Mouse (Mus musculus): ENCODE measurements at regions not wholly inside any gene's neighbourhood (a gene's known extent, or its start where the extent isn't known, plus 50 kb on each side); places are given as distances from the start of the nearest gene placed in this dataset.

DNA sequence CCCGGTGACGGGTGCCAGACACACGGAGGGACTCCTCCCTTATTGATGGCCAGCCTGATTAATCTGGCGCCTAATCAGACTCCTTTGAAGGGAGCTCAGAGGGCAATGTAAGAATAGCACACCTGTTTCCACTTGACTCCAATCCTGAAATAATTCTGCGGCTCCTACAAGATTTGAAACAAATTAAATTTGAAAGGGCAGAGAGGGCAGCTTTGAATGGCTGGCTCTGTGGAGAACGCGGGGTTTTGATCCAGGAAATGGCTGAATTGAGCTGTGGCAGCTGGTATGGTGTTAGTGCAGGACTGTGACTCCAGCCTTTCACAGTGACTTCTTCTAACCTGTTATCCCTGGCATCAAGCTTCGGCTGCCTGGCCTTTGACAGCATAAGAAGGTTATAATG is 232.0 kb upstream of the Mpped2 start:
- Histone ChIP-seq H3K4me3 (ENCODE audit: low read depth, low read length) (no peak overlapping the region), H3K27ac (ENCODE audit: insufficient read depth, low read length) (no peak overlapping the region), H3K9ac (ENCODE audit: low read depth, poor library complexity, severe bottlenecking) (no peak overlapping the region), H3K4me1 (ENCODE audit: control insufficient read depth, insufficient read depth, low read length) (peaks cover 2% of the 10 kb centered on the region), H3K27me3 (ENCODE audit: control insufficient read depth, insufficient read depth, low read length, poor library complexity, severe bottlenecking) (no peaks in the 10 kb centered on the region; the same call in 1 of the 2 replicates), H3K36me3 (ENCODE audit: control insufficient read depth, insufficient read depth, low read length, poor library complexity, severe bottlenecking) (no peaks in the 10 kb centered on the region), H3K9me3 (replicated peaks; ENCODE audit: control insufficient read depth, insufficient read depth, low read length, poor library complexity, severe bottlenecking) (no peaks in the 10 kb centered on the region)
- TF ChIP-seq POLR2A (IDR thresholded peaks at IDR 0.05; ENCODE audit: insufficient read depth, low read length) = no peak
- TF ChIP-seq EP300 (IDR thresholded peaks at IDR 0.05; ENCODE audit: insufficient read depth, low read depth, low read length) = no peak
- no peak for TF ChIP-seq CTCF (IDR thresholded peaks at IDR 0.05; ENCODE audit: low read depth, low read length)

DNA sequence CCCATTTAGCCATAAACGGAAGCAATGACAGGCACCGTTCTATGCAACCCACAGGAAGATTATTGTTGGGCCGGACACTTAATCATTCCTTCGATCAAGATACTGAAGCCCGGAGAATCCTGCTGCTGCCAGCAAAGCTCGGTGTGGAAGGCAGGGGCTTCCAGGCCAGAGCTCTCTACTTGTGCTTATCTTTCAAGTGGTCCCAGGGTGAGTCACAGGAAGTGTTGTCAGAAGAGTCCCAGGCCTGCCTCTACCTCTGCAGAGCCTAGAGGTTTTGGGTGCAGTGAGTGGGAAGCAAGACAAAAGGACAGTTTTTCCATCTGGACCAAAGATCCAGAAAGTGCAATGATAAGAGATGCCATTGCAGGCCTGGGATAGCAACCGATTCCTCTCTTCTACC is 231.6 kb upstream of the Mpped2 start:
- Histone ChIP-seq H3K9ac (ENCODE audit: low read depth, poor library complexity, severe bottlenecking) (no peak overlapping the region), H3K4me1 (ENCODE audit: control insufficient read depth, insufficient read depth, low read length) (peaks cover 2% of the 10 kb centered on the region), H3K36me3 (ENCODE audit: control insufficient read depth, insufficient read depth, low read length, poor library complexity, severe bottlenecking) (no peaks in the 10 kb centered on the region), H3K9me3 (replicated peaks; ENCODE audit: control insufficient read depth, insufficient read depth, low read length, poor library complexity, severe bottlenecking) (no peaks in the 10 kb centered on the region), H3K27me3 (ENCODE audit: control insufficient read depth, insufficient read depth, low read length, poor library complexity, severe bottlenecking) (no peaks in the 10 kb centered on the region; the same call in 1 of the 2 replicates), H3K4me3 (ENCODE audit: low read depth, low read length) (no peak overlapping the region), H3K27ac (ENCODE audit: insufficient read depth, low read length) (no peak overlapping the region)
- TF ChIP-seq CTCF (IDR thresholded peaks at IDR 0.05; ENCODE audit: low read depth, low read length) = no peak
- TF ChIP-seq POLR2A (IDR thresholded peaks at IDR 0.05; ENCODE audit: insufficient read depth, low read length) = no peak
- TF ChIP-seq EP300 (IDR thresholded peaks at IDR 0.05; ENCODE audit: insufficient read depth, low read depth, low read length) = no peak

- TF ChIP-seq EP300 (IDR thresholded peaks at IDR 0.05; ENCODE audit: insufficient read depth, low read depth, low read length) (no peak), POLR2A (IDR thresholded peaks at IDR 0.05; ENCODE audit: insufficient read depth, low read length) (no peak), CTCF (IDR thresholded peaks at IDR 0.05; ENCODE audit: low read depth, low read length) (no peak)
- Histone ChIP-seq H3K4me3 (ENCODE audit: low read depth, low read length) (no peak overlapping the region), H3K36me3 (ENCODE audit: control insufficient read depth, insufficient read depth, low read length, poor library complexity, severe bottlenecking) (no peaks in the 10 kb centered on the region), H3K27me3 (ENCODE audit: control insufficient read depth, insufficient read depth, low read length, poor library complexity, severe bottlenecking) (no peaks in the 10 kb centered on the region; the same call in 1 of the 2 replicates), H3K27ac (ENCODE audit: insufficient read depth, low read length) (no peak overlapping the region), H3K9ac (ENCODE audit: low read depth, poor library complexity, severe bottlenecking) (no peak overlapping the region), H3K4me1 (ENCODE audit: control insufficient read depth, insufficient read depth, low read length) (peaks cover 2% of the 10 kb centered on the region), H3K9me3 (replicated peaks; ENCODE audit: control insufficient read depth, insufficient read depth, low read length, poor library complexity, severe bottlenecking) (no peaks in the 10 kb centered on the region)
Measured at GRCm38 (mm10) chr2:106461973-106462637, 231.0 kb upstream of the Mpped2 start.

GRCm38 (mm10) chr2:106465055-106465454 is 228.0 kb upstream of the Mpped2 start:
- H3K4me3 ChIP-seq (ENCODE audit: low read depth, low read length) = no peak overlapping the region
- no peaks in the 10 kb centered on the region for H3K4me1 ChIP-seq (ENCODE audit: control insufficient read depth, insufficient read depth, low read length)
- H3K27me3 ChIP-seq (ENCODE audit: control insufficient read depth, insufficient read depth, low read length, poor library complexity, severe bottlenecking) = no peaks in the 10 kb centered on the region; the same call in 1 of the 2 replicates
- TF ChIP-seq CTCF (IDR thresholded peaks at IDR 0.05; ENCODE audit: low read depth, low read length) (no peak), EP300 (IDR thresholded peaks at IDR 0.05; ENCODE audit: insufficient read depth, low read depth, low read length) (no peak), POLR2A (IDR thresholded peaks at IDR 0.05; ENCODE audit: insufficient read depth, low read length) (no peak)
- no peak overlapping the region for H3K9ac ChIP-seq (ENCODE audit: low read depth, poor library complexity, severe bottlenecking)
- no peak overlapping the region for H3K27ac ChIP-seq (ENCODE audit: insufficient read depth, low read length)
- H3K9me3 ChIP-seq (replicated peaks; ENCODE audit: control insufficient read depth, insufficient read depth, low read length, poor library complexity, severe bottlenecking) = no peaks in the 10 kb centered on the region
- H3K36me3 ChIP-seq (ENCODE audit: control insufficient read depth, insufficient read depth, low read length, poor library complexity, severe bottlenecking) = no peaks in the 10 kb centered on the region

DNA sequence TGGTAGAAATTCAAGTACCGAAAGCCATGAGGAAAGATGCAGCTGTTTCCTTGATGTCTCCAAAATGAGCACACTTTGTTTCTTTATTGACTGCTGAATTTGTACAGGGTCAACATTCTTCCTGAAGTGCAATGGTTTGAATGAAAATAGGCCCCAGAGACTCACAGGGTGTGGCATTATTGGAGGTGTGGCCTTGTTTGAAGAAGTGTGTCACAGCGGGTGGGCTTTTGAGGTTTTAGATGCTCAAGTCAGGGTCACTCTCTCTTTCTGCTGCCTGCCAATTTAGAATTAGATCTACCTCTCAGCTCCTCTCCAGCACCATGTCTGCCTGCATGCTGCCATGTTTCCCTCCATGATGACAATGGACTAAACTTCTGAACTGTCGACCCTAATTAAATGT is 227.2 kb upstream of the Mpped2 start:
- TF ChIP-seq EP300 (IDR thresholded peaks at IDR 0.05; ENCODE audit: insufficient read depth, low read depth, low read length) = 0 out of 2 replicates have a peak, but pooled peaks have one; percentile 24
- no peak for TF ChIP-seq CTCF (IDR thresholded peaks at IDR 0.05; ENCODE audit: low read depth, low read length)
- TF ChIP-seq POLR2A (IDR thresholded peaks at IDR 0.05; ENCODE audit: insufficient read depth, low read length) = no peak

GRCm38 (mm10) chr2:106469196-106469595 is 223.9 kb upstream of the Mpped2 start:
- Histone ChIP-seq H3K27me3 (ENCODE audit: control insufficient read depth, insufficient read depth, low read length, poor library complexity, severe bottlenecking) (no peaks in the 10 kb centered on the region; the same call in 1 of the 2 replicates), H3K36me3 (ENCODE audit: control insufficient read depth, insufficient read depth, low read length, poor library complexity, severe bottlenecking) (no peaks in the 10 kb centered on the region), H3K4me3 (ENCODE audit: low read depth, low read length) (no peak overlapping the region), H3K9me3 (replicated peaks; ENCODE audit: control insufficient read depth, insufficient read depth, low read length, poor library complexity, severe bottlenecking) (no peaks in the 10 kb centered on the region), H3K9ac (ENCODE audit: low read depth, poor library complexity, severe bottlenecking) (no peak overlapping the region), H3K4me1 (ENCODE audit: control insufficient read depth, insufficient read depth, low read length) (no peaks in the 10 kb centered on the region), H3K27ac (ENCODE audit: insufficient read depth, low read length) (no peak overlapping the region)
- no peak for TF ChIP-seq CTCF (IDR thresholded peaks at IDR 0.05; ENCODE audit: low read depth, low read length)
- TF ChIP-seq EP300 (IDR thresholded peaks at IDR 0.05; ENCODE audit: insufficient read depth, low read depth, low read length) = no peak
- TF ChIP-seq POLR2A (IDR thresholded peaks at IDR 0.05; ENCODE audit: insufficient read depth, low read length) = no peak

More for the DNA sequence above, 227.2 kb upstream of the Mpped2 start:
- H3K36me3 ChIP-seq (ENCODE audit: control insufficient read depth, insufficient read depth, low read length, poor library complexity, severe bottlenecking) = no peaks in the 10 kb centered on the region
- no peak overlapping the region for H3K27ac ChIP-seq (ENCODE audit: insufficient read depth, low read length)
- H3K4me3 ChIP-seq (ENCODE audit: low read depth, low read length) = no peak overlapping the region
- no peaks in the 10 kb centered on the region for H3K4me1 ChIP-seq (ENCODE audit: control insufficient read depth, insufficient read depth, low read length)
- H3K9ac ChIP-seq (ENCODE audit: low read depth, poor library complexity, severe bottlenecking) = no peak overlapping the region
- no peaks in the 10 kb centered on the region for H3K9me3 ChIP-seq (replicated peaks; ENCODE audit: control insufficient read depth, insufficient read depth, low read length, poor library complexity, severe bottlenecking)
- no peaks in the 10 kb centered on the region; the same call in 1 of the 2 replicates for H3K27me3 ChIP-seq (ENCODE audit: control insufficient read depth, insufficient read depth, low read length, poor library complexity, severe bottlenecking)
